Mouse (Mus musculus) heart, embryonic 15.5 days (tissue): ENCODE data around the gene Gm17467. TPM values are rescaled to one million over a fixed set of nuclear protein-coding genes. Genes with fewer than 3 reads are reported as not detected.
"Not testable (repeated sequence)": the region's sequence is repeated elsewhere in the genome, so short reads cannot be mapped to it uniquely, and the experiment has no call there.

Experiments used
- ATAC-seq: fragments of 200-750 bp; cut with Nextera tagmentation; replicated peaks from 2 replicates; pipeline ENCODE4 v1.8.0; 2017; ENCODE audit warnings: low read depth, moderate TSS enrichment; ENCODE audit not compliant: insufficient number of reproducible peaks, insufficient read depth, low FRiP score
- H3K27ac ChIP-seq: fragments of 300-500 bp; sonication (generic); 2 replicates; pipeline ENCODE4 v1.5.1; 2015; ENCODE audit warnings: mild to moderate bottlenecking, inconsistent platforms
- H3K27me3 ChIP-seq: fragments of 300-500 bp; sonication (generic); 2 replicates; pipeline ENCODE4 v1.6.1; 2015; ENCODE audit warnings: inconsistent platforms
- H3K36me3 ChIP-seq: fragments of 300-500 bp; sonication (generic); 2 replicates; pipeline ENCODE4 v1.6.1; 2015; ENCODE audit warnings: mild to moderate bottlenecking, inconsistent platforms
- H3K4me1 ChIP-seq: fragments of 300-500 bp; sonication (generic); replicated peaks from 2 replicates; pipeline ENCODE4 v1.6.1; 2015; ENCODE audit warnings: inconsistent platforms
- H3K4me2 ChIP-seq: fragments of 300-500 bp; sonication (generic); 2 replicates; pipeline ENCODE4 v1.6.1; 2015; ENCODE audit warnings: inconsistent platforms, mild to moderate bottlenecking, moderate library complexity
- H3K4me3 ChIP-seq: fragments of 300-500 bp; sonication (generic); 2 replicates; pipeline ENCODE4 v1.5.1; 2015; ENCODE audit warnings: mild to moderate bottlenecking, inconsistent platforms
- H3K9ac ChIP-seq: fragments of 300-500 bp; sonication (generic); 2 replicates; pipeline ENCODE4 v1.6.1; 2015; ENCODE audit warnings: mild to moderate bottlenecking, inconsistent platforms
- H3K9me3 ChIP-seq: fragments of 300-500 bp; sonication (generic); replicated peaks from 2 replicates; pipeline ENCODE4 v1.6.1; 2016; ENCODE audit warnings: inconsistent platforms
- WGBS: fragments of 180-500 bp; shearing (Covaris S2); methylation state at CpG from one replicate; pipeline ENCODE4 v1.1.7; 2015; ENCODE audit warnings: mixed read lengths; 5-methylcytosine and 5-hydroxymethylcytosine counted together
- polyA plus RNA-seq: library from polyadenylated mRNA; unstranded; fragments of >200 nt; fragmentation: Nextera tagmentation; extraction: Ambion mirVana; gene quantifications from 2 replicates; pipeline ENCODE4 v1.2.1, GENCODE M21; 2015

Gm17467 gene
- not detected in 2 replicates for polyA plus RNA-seq

GRCm38 (mm10) chrX:123704691-123705090 lies at the start of gene Gm17467:
TSS of gene Gm17467 (minus strand) at chrX:123704791.
- not testable (repeated sequence) for H3K9me3 ChIP-seq, H3K9ac ChIP-seq, H3K4me1 ChIP-seq, H3K27me3 ChIP-seq, ATAC-seq, H3K36me3 ChIP-seq, H3K4me3 ChIP-seq, H3K4me2 ChIP-seq, H3K27ac ChIP-seq
- no CpG with 5 or more reads among the region's 3 CpGs for WGBS

Other genes starting within 250 kb of the Gm17467 start
- gene Cldn34c2, start 123.1 kb downstream of the Gm17467 start, polyA plus RNA-seq, result not detected in 2 replicates
- gene Cldn34c3, start 88.9 kb upstream of the Gm17467 start, polyA plus RNA-seq, result not detected in 2 replicates